Mouse (Mus musculus) forebrain, embryonic 10.5 days (tissue): ENCODE measurements at regions not wholly inside any gene's neighbourhood (a gene's known extent, or its start where the extent isn't known, plus 50 kb on each side); places are given as distances from the start of the nearest gene placed in this dataset.

Source experiments
- DNase-seq: peaks from one replicate; pipeline ENCODE4 v3.0.0-alpha.2; 2017; ENCODE audit warnings: low spot score; ENCODE audit errors: extremely low spot score
- H3K27ac ChIP-seq: fragments of 300-500 bp; sonication (generic); 2 replicates; pipeline ENCODE4 v1.5.1; 2016; ENCODE audit warnings: mild to moderate bottlenecking
- H3K27me3 ChIP-seq: fragments of 300-500 bp; sonication (generic); 2 replicates; pipeline ENCODE4 v1.6.1; 2016; ENCODE audit warnings: mild to moderate bottlenecking; ENCODE audit not compliant: poor library complexity, severe bottlenecking
- H3K36me3 ChIP-seq: fragments of 300-500 bp; sonication (generic); replicated peaks from 2 replicates; pipeline ENCODE4 v1.6.1; 2016; ENCODE audit warnings: mild to moderate bottlenecking, moderate library complexity
- H3K4me1 ChIP-seq: fragments of 300-500 bp; sonication (generic); 2 replicates; pipeline ENCODE4 v1.6.1; 2016
- H3K4me3 ChIP-seq: fragments of 300-500 bp; sonication (generic); 2 replicates; pipeline ENCODE4 v1.5.1; 2016; ENCODE audit warnings: mild to moderate bottlenecking, moderate library complexity
- H3K9me3 ChIP-seq: fragments of 300-500 bp; sonication (generic); 2 replicates; pipeline ENCODE4 v1.6.1; 2016; ENCODE audit warnings: mild to moderate bottlenecking, moderate library complexity
- WGBS: fragments of 180-500 bp; shearing (Covaris S2); methylation state at CpG from one replicate; pipeline ENCODE4 v1.1.7; 2016; 5-methylcytosine and 5-hydroxymethylcytosine counted together

GRCm38 (mm10) chr2:166261799-166262198 is 106.3 kb upstream of the Sulf2 start:
- 49% methylated on average over 7 of the region's 7 CpGs for WGBS
- H3K9me3 ChIP-seq: peaks cover 4% of the 10 kb centered on the region; the same call in 1 of the 2 replicates
- no peak overlapping the region for H3K4me3 ChIP-seq
- H3K4me1 ChIP-seq: peaks cover 60% of the 10 kb centered on the region
- H3K36me3 ChIP-seq: no peaks in the 10 kb centered on the region
- H3K27me3 ChIP-seq: peaks cover 34% of the 10 kb centered on the region
- H3K27ac ChIP-seq: peak overlapping the region; percentile 65
- no peak for DNase-seq

GRCm38 (mm10) chr2:166261065-166261464 is 105.6 kb upstream of the Sulf2 start:
- Histone ChIP-seq H3K4me1 (peaks cover 65% of the 10 kb centered on the region), H3K36me3 (no peaks in the 10 kb centered on the region)

GRCm38 (mm10) chr2:166258771-166259180 is 103.3 kb upstream of the Sulf2 start:
- Histone ChIP-seq H3K4me1 (peaks cover 67% of the 10 kb centered on the region), H3K9me3 (peaks cover 4% of the 10 kb centered on the region; the same call in 1 of the 2 replicates), H3K36me3 (no peaks in the 10 kb centered on the region), H3K4me3 (peak overlapping the region; percentile 7; the same call in 1 of the 2 replicates), H3K27me3 (peaks cover 34% of the 10 kb centered on the region), H3K27ac (peak overlapping the region; percentile 69)
- no peak for DNase-seq
- 10% methylated on average over 7 of the region's 7 CpGs for WGBS

More at GRCm38 (mm10) chr2:166261065-166261464, 105.6 kb upstream of the Sulf2 start:
- Histone ChIP-seq H3K9me3 (peaks cover 4% of the 10 kb centered on the region; the same call in 1 of the 2 replicates), H3K27me3 (peaks cover 34% of the 10 kb centered on the region), H3K4me3 (no peak overlapping the region), H3K27ac (0 out of 2 replicates have a peak overlapping the region, but pooled peaks have one; percentile 12)
- DNase-seq: no peak
- 79% methylated on average over 7 of the region's 7 CpGs for WGBS

GRCm38 (mm10) chr2:166257666-166258065 is 102.2 kb upstream of the Sulf2 start:
- peaks cover 4% of the 10 kb centered on the region; the same call in 1 of the 2 replicates for H3K9me3 ChIP-seq
- H3K4me3 ChIP-seq: no peak overlapping the region
- peak overlapping the region; percentile 40; the same call in 1 of the 2 replicates for H3K27ac ChIP-seq
- H3K4me1 ChIP-seq: peaks cover 67% of the 10 kb centered on the region
- no peak for DNase-seq
- WGBS: 58% methylated on average over 4 of the region's 4 CpGs
- peaks cover 34% of the 10 kb centered on the region for H3K27me3 ChIP-seq
- no peaks in the 10 kb centered on the region for H3K36me3 ChIP-seq

- DNase-seq: no peak
- Histone ChIP-seq H3K27ac (0 out of 2 replicates have a peak overlapping the region, but pooled peaks have one; percentile 48), H3K4me3 (no peak overlapping the region), H3K4me1 (peaks cover 63% of the 10 kb centered on the region), H3K36me3 (no peaks in the 10 kb centered on the region), H3K9me3 (peaks cover 4% of the 10 kb centered on the region; the same call in 1 of the 2 replicates), H3K27me3 (peaks cover 34% of the 10 kb centered on the region)
- 81% methylated on average over 10 of the region's 10 CpGs for WGBS
Observed at GRCm38 (mm10) chr2:166256193-166256592, 100.7 kb upstream of the Sulf2 start.

GRCm38 (mm10) chr2:166254581-166254980 is 99.1 kb upstream of the Sulf2 start:
- WGBS: 82% methylated on average over 6 of the region's 6 CpGs
- DNase-seq: no peak
- peaks cover 52% of the 10 kb centered on the region for H3K4me1 ChIP-seq
- H3K27ac ChIP-seq: no peak overlapping the region
- peaks cover 19% of the 10 kb centered on the region for H3K27me3 ChIP-seq
- no peak overlapping the region for H3K4me3 ChIP-seq
- peaks cover 4% of the 10 kb centered on the region; the same call in 1 of the 2 replicates for H3K9me3 ChIP-seq
- no peaks in the 10 kb centered on the region for H3K36me3 ChIP-seq

- H3K27ac ChIP-seq: peak overlapping the region; percentile 9; the same call in 1 of the 2 replicates
Observed at GRCm38 (mm10) chr2:166252107-166252506, 96.6 kb upstream of the Sulf2 start.

GRCm38 (mm10) chr2:166251421-166251820 is 96.0 kb upstream of the Sulf2 start:
- Histone ChIP-seq H3K9me3 (no peaks in the 10 kb centered on the region), H3K36me3 (no peaks in the 10 kb centered on the region), H3K4me3 (no peak overlapping the region), H3K27me3 (no peaks in the 10 kb centered on the region), H3K4me1 (peaks cover 40% of the 10 kb centered on the region), H3K27ac (peak overlapping the region; percentile 9; the same call in 1 of the 2 replicates)
- no peak for DNase-seq
- WGBS: 62% methylated on average over 5 of the region's 5 CpGs

More at GRCm38 (mm10) chr2:166252107-166252506, 96.6 kb upstream of the Sulf2 start:
- no peak for DNase-seq
- no peaks in the 10 kb centered on the region for H3K36me3 ChIP-seq
- WGBS: 92% methylated on average over 3 of the region's 3 CpGs
- H3K27me3 ChIP-seq: peaks cover 2% of the 10 kb centered on the region
- peaks cover 1% of the 10 kb centered on the region; the same call in 1 of the 2 replicates for H3K9me3 ChIP-seq
- peaks cover 38% of the 10 kb centered on the region for H3K4me1 ChIP-seq
- H3K4me3 ChIP-seq: no peak overlapping the region

- Histone ChIP-seq H3K4me3 (no peak overlapping the region), H3K9me3 (no peaks in the 10 kb centered on the region), H3K4me1 (peaks cover 38% of the 10 kb centered on the region), H3K36me3 (no peaks in the 10 kb centered on the region), H3K27me3 (no peaks in the 10 kb centered on the region), H3K27ac (peak overlapping the region; percentile 36; the same call in 1 of the 2 replicates)
- WGBS: 87% methylated on average over 10 of the region's 10 CpGs
- DNase-seq: no peak
Observed at GRCm38 (mm10) chr2:166250571-166250970, 95.1 kb upstream of the Sulf2 start.

GRCm38 (mm10) chr2:166249338-166249950 is 94.0 kb upstream of the Sulf2 start:
- no peaks in the 10 kb centered on the region for H3K27me3 ChIP-seq
- H3K4me3 ChIP-seq: no peak overlapping the region
- H3K4me1 ChIP-seq: peaks cover 37% of the 10 kb centered on the region
- no peaks in the 10 kb centered on the region for H3K9me3 ChIP-seq
- 68% methylated on average over 7 of the region's 7 CpGs for WGBS
- no peak for DNase-seq
- no peaks in the 10 kb centered on the region for H3K36me3 ChIP-seq
- H3K27ac ChIP-seq: peak overlapping the region; percentile 45

GRCm38 (mm10) chr2:166246401-166247189 is 91.1 kb upstream of the Sulf2 start:
- WGBS: 87% methylated on average over 17 of the region's 17 CpGs
- no peaks in the 10 kb centered on the region for H3K27me3 ChIP-seq
- H3K4me3 ChIP-seq: no peak overlapping the region
- no peaks in the 10 kb centered on the region for H3K9me3 ChIP-seq
- no peaks in the 10 kb centered on the region for H3K36me3 ChIP-seq
- H3K27ac ChIP-seq: peak overlapping the region; percentile 9; the same call in 1 of the 2 replicates
- H3K4me1 ChIP-seq: peaks cover 45% of the 10 kb centered on the region
- DNase-seq: no peak

- Histone ChIP-seq H3K4me1 (peaks cover 38% of the 10 kb centered on the region), H3K36me3 (no peaks in the 10 kb centered on the region), H3K27ac (0 out of 2 replicates have a peak overlapping the region, but pooled peaks have one; percentile 44), H3K9me3 (peaks cover 8% of the 10 kb centered on the region), H3K27me3 (no peaks in the 10 kb centered on the region), H3K4me3 (no peak overlapping the region)
- 61% methylated on average over 8 of the region's 8 CpGs for WGBS
- no peak for DNase-seq
Observed at GRCm38 (mm10) chr2:166245219-166245618, 89.8 kb upstream of the Sulf2 start.
